14 mouse cellular contexts compared by ENCODE assay signal in the genomic region with DNA sequence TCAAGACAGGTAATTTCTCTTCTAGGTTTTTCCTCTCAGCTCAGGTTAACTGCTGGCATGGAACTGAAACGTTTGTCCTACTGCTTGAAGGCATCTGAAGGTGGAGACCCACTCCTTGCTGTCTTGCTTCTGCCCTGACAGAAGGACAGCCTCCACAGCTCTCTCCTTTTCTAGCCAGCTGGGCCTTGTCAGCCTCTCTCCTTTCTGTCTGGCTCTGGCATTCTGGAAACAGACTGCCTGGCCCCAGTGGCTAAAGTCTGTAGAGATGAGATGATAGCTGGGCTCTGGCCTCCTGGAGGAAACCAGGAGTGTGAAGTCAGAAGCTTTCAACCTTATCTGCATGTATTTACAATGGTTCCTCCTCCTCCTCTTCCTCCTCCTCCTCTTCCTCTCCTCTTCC. TPM values are rescaled to one million over a fixed set of nuclear protein-coding genes. Genes with fewer than 3 reads are reported as not detected.
A peak's percentile ranks its signal among the peaks of the same experiment; 100 is the strongest.
DNase-seq lines count a peak whose midpoint lies in the region; ATAC-seq and TF ChIP-seq lines count a peak whose summit lies in the region.
"Had no signal": no experiment of that assay in that cellular context is flagged by ENCODE, and none has a peak within 500 bp of the region (broad histone marks: within the 10 kb centered on the region; RNA-seq: fewer than 3 reads in every experiment).

No protein-coding gene starts in this region.

- DNase-seq in testis, postnatal 14 days (ENCODE audit: low spot score) = no peak
- peak; percentile 15 to 46 for DNase-seq in lung, adult 18-20 months
- DNase-seq in lung, postnatal 4 days = peak; percentile 43 to 68
- DNase-seq in frontal cortex, postnatal 25 days (ENCODE audit: low spot score in 2 of 2) = no peak
- DNase-seq: adrenal gland, postnatal 36 days; cerebellum, postnatal 14 days; right cerebral cortex, postnatal 25 days; thymus, adult 2 months had no signal

- 19% methylated on average over 1 of the region's 1 CpGs for whole genome bisulfite sequencing in intestine, embryonic 15.5 days
- 41% methylated on average over 1 of the region's 1 CpGs for WGBS in intestine, embryonic 16.5 days
- 68% methylated on average over 1 of the region's 1 CpGs for WGBS in neural tube, embryonic 15.5 days

- no peaks in the 10 kb centered on the region for H3K9me3 ChIP-seq in intestine, embryonic 15.5 days
- H3K9me3 ChIP-seq in intestine, embryonic 16.5 days (ENCODE audit: control insufficient read depth, low read length) = no peaks in the 10 kb centered on the region
- no peaks in the 10 kb centered on the region for H3K9me3 ChIP-seq in neural tube, embryonic 15.5 days (replicated peaks)
- H3K9me3 ChIP-seq: midbrain, embryonic 15.5 days had no signal

- TF ChIP-seq POLR2A in testis, adult 2 months (IDR thresholded peaks at IDR 0.05; ENCODE audit: control insufficient read depth, low read depth, low read length) = no peak

- 0 out of 2 replicates have a peak overlapping the region, but pooled peaks have one; percentile 13 for H3K27ac ChIP-seq in intestine, embryonic 15.5 days
- H3K27ac ChIP-seq in intestine, embryonic 16.5 days (ENCODE audit: low read length) = no peak overlapping the region
- 0 out of 2 replicates have a peak overlapping the region, but pooled peaks have one; percentile 41 for H3K27ac ChIP-seq in testis, adult 2 months (ENCODE audit: control insufficient read depth, insufficient read depth, low read depth, low read length)
- no peak overlapping the region for H3K27ac ChIP-seq in neural tube, embryonic 15.5 days (replicated peaks)
- H3K27ac ChIP-seq: midbrain, embryonic 15.5 days had no signal

- H3K4me2 ChIP-seq in intestine, embryonic 15.5 days (replicated peaks) = no peak overlapping the region
- no peak overlapping the region for H3K4me2 ChIP-seq in intestine, embryonic 16.5 days (ENCODE audit: low read depth, low read length)
- no peak overlapping the region for H3K4me2 ChIP-seq in neural tube, embryonic 15.5 days
- H3K4me2 ChIP-seq: midbrain, embryonic 15.5 days had no signal

- no peak for ATAC-seq in intestine, embryonic 15.5 days
- ATAC-seq in intestine, embryonic 16.5 days = no peak
- ATAC-seq in neural tube, embryonic 15.5 days (ENCODE audit: low FRiP score) = no peak
- ATAC-seq: activated CD4-positive, CD25-positive, alpha-beta regulatory T cell, adult 4 months; midbrain, embryonic 15.5 days had no signal

- H3K4me1 ChIP-seq in intestine, embryonic 15.5 days (replicated peaks) = peaks cover 10% of the 10 kb centered on the region; the same call in 1 of the 2 replicates
- peaks cover 13% of the 10 kb centered on the region for H3K4me1 ChIP-seq in intestine, embryonic 16.5 days (ENCODE audit: control insufficient read depth, insufficient read depth, low read length)
- peaks cover 3% of the 10 kb centered on the region for H3K4me1 ChIP-seq in testis, adult 2 months (ENCODE audit: control insufficient read depth, insufficient read depth, low read length)
- no peaks in the 10 kb centered on the region for H3K4me1 ChIP-seq in neural tube, embryonic 15.5 days
- H3K4me1 ChIP-seq: midbrain, embryonic 15.5 days had no signal

- H3K27me3 ChIP-seq in intestine, embryonic 15.5 days (replicated peaks) = no peaks in the 10 kb centered on the region
- H3K27me3 ChIP-seq in intestine, embryonic 16.5 days (replicated peaks; ENCODE audit: control insufficient read depth, insufficient read depth, low read length) = no peaks in the 10 kb centered on the region
- H3K27me3 ChIP-seq in testis, adult 2 months (ENCODE audit: control insufficient read depth, insufficient read depth, low read length) = no peaks in the 10 kb centered on the region
- H3K27me3 ChIP-seq in neural tube, embryonic 15.5 days (replicated peaks) = no peaks in the 10 kb centered on the region
- H3K27me3 ChIP-seq: midbrain, embryonic 15.5 days had no signal

- no peak overlapping the region for H3K9ac ChIP-seq in intestine, embryonic 15.5 days
- H3K9ac ChIP-seq in intestine, embryonic 16.5 days (ENCODE audit: low read depth, low read length) = no peak overlapping the region
- no peak overlapping the region for H3K9ac ChIP-seq in neural tube, embryonic 15.5 days (replicated peaks)
- H3K9ac ChIP-seq: midbrain, embryonic 15.5 days had no signal

- no peaks in the 10 kb centered on the region for H3K36me3 ChIP-seq in intestine, embryonic 15.5 days
- H3K36me3 ChIP-seq in intestine, embryonic 16.5 days (ENCODE audit: control insufficient read depth, insufficient read depth, low read length) = no peaks in the 10 kb centered on the region
- H3K36me3 ChIP-seq in testis, adult 2 months (ENCODE audit: control insufficient read depth, insufficient read depth, low read length) = no peaks in the 10 kb centered on the region
- H3K36me3 ChIP-seq in neural tube, embryonic 15.5 days = no peaks in the 10 kb centered on the region
- H3K36me3 ChIP-seq: midbrain, embryonic 15.5 days had no signal

- no peak overlapping the region for H3K4me3 ChIP-seq in intestine, embryonic 15.5 days (replicated peaks)
- H3K4me3 ChIP-seq in intestine, embryonic 16.5 days (ENCODE audit: low read length) = no peak overlapping the region
- H3K4me3 ChIP-seq in testis, adult 2 months (ENCODE audit: control insufficient read depth, low read depth, low read length) = no peak overlapping the region
- no peak overlapping the region for H3K4me3 ChIP-seq in neural tube, embryonic 15.5 days (replicated peaks)
- H3K4me3 ChIP-seq: midbrain, embryonic 15.5 days had no signal

- no peak for TF ChIP-seq CTCF in testis, adult 2 months (IDR thresholded peaks at IDR 0.05; ENCODE audit: control insufficient read depth, insufficient read depth, insufficient replicate concordance, low read depth, low read length)

RNA-seq across cellular contexts. Expression of a gene that starts 17.8 kb away (rescaled TPM):
- 196 and 203 TPM in 2 replicates for polyA plus RNA-seq in intestine, embryonic 15.5 days (2015; fragmentation: Nextera tagmentation; extraction: Ambion mirVana)
- 185 and 188 TPM in 2 replicates for polyA plus RNA-seq in intestine, embryonic 16.5 days (2015; fragmentation: Nextera tagmentation; extraction: Ambion mirVana)
- polyA plus RNA-seq in testis, adult 2 months (2012; rRNA removed) = 147 and 148 TPM in 2 replicates
- polyA plus RNA-seq in neural tube, embryonic 15.5 days (2015; fragmentation: Nextera tagmentation; extraction: Ambion mirVana) = 383 and 395 TPM in 2 replicates

RNA-seq across cellular contexts. Expression of a gene that starts 20.5 kb away (rescaled TPM):
- 18.9 and 19.6 TPM in 2 replicates for polyA plus RNA-seq in intestine, embryonic 15.5 days (2015; fragmentation: Nextera tagmentation; extraction: Ambion mirVana)
- polyA plus RNA-seq in intestine, embryonic 16.5 days (2015; fragmentation: Nextera tagmentation; extraction: Ambion mirVana) = 21.2 and 23.1 TPM in 2 replicates
- polyA plus RNA-seq in testis, adult 2 months (2012; rRNA removed) = 11.5 and 14.1 TPM in 2 replicates
- polyA plus RNA-seq in neural tube, embryonic 15.5 days (2015; fragmentation: Nextera tagmentation; extraction: Ambion mirVana) = 3.1 and 4.9 TPM in 2 replicates

Comparison
In these comparisons a context has a peak if more than half of its experiments do, and no peak if none do; other contexts are left out.
1. H3K27ac ChIP-seq: peak in intestine, embryonic 15.5 days (single experiment) and testis, adult 2 months (single experiment); none in intestine, embryonic 16.5 days (single experiment) and neural tube, embryonic 15.5 days (single experiment).
2. DNase-seq: peak in lung, adult 18-20 months (2 of 2) and lung, postnatal 4 days (2 of 2); none in testis, postnatal 14 days (single experiment) and frontal cortex, postnatal 25 days (0 of 2).